Mouse (Mus musculus) cerebellum, postnatal 36 days (tissue): ENCODE measurements around the gene Erc2.

ENCODE experiments used
- DNase-seq, 2 experiments: peaks; one replicate each; pipeline ENCODE4 v3.0.0; 2021 to 2022; ENCODE audit warnings: mixed read lengths in 2 of 2

The Erc2 gene

GRCm38 (mm10) chr14:28206303-28206702, 584.1 kb downstream of the Erc2 start:
- no peak for DNase-seq

GRCm38 (mm10) chr14:28225550-28225949, 603.3 kb downstream of the Erc2 start:
- no peak for DNase-seq

GRCm38 (mm10) chr14:28230563-28230962, 608.3 kb downstream of the Erc2 start:
- DNase-seq = no peak

GRCm38 (mm10) chr14:28231241-28231640, 609.0 kb downstream of the Erc2 start:
- DNase-seq = no peak

GRCm38 (mm10) chr14:28238336-28239048, 616.3 kb downstream of the Erc2 start:
- DNase-seq = no peak

GRCm38 (mm10) chr14:28240111-28240510, 617.9 kb downstream of the Erc2 start:
- no peak for DNase-seq

GRCm38 (mm10) chr14:28242743-28243142, 620.5 kb downstream of the Erc2 start:
- DNase-seq = no peak

GRCm38 (mm10) chr14:28243474-28243873, 621.2 kb downstream of the Erc2 start:
- no peak for DNase-seq

GRCm38 (mm10) chr14:28262706-28263105, 640.5 kb downstream of the Erc2 start:
- no peak for DNase-seq

GRCm38 (mm10) chr14:28267367-28267766, 645.1 kb downstream of the Erc2 start:
- DNase-seq = no peak

- DNase-seq = no peak
These were observed 649.6 kb downstream of the Erc2 start for GRCm38 (mm10) chr14:28271846-28272245.

GRCm38 (mm10) chr14:28273669-28274068, 651.4 kb downstream of the Erc2 start:
- no peak for DNase-seq

- no peak for DNase-seq
These were observed 652.6 kb downstream of the Erc2 start for GRCm38 (mm10) chr14:28274826-28275225.

- no peak for DNase-seq
These were observed 656.7 kb downstream of the Erc2 start for GRCm38 (mm10) chr14:28278951-28279350.

- DNase-seq = no peak
These were observed 658.1 kb downstream of the Erc2 start for GRCm38 (mm10) chr14:28280376-28280775.

GRCm38 (mm10) chr14:28283319-28284095, 661.3 kb downstream of the Erc2 start:
- DNase-seq = no peak

- DNase-seq = no peak
These were observed 664.3 kb downstream of the Erc2 start for GRCm38 (mm10) chr14:28286511-28286910.

GRCm38 (mm10) chr14:28288196-28288595, 666.0 kb downstream of the Erc2 start:
- DNase-seq = no peak

- no peak for DNase-seq
These were observed 666.7 kb downstream of the Erc2 start for GRCm38 (mm10) chr14:28288926-28289325.

GRCm38 (mm10) chr14:28293921-28294320, 671.7 kb downstream of the Erc2 start:
- DNase-seq = no peak

- DNase-seq = no peak
These were observed 672.9 kb downstream of the Erc2 start for GRCm38 (mm10) chr14:28295145-28295544.

GRCm38 (mm10) chr14:28300095-28300494, 677.9 kb downstream of the Erc2 start:
- no peak for DNase-seq

- no peak for DNase-seq
These were observed 679.0 kb downstream of the Erc2 start for GRCm38 (mm10) chr14:28301251-28301650.

GRCm38 (mm10) chr14:28304131-28304530, 681.9 kb downstream of the Erc2 start:
- DNase-seq = no peak
